In the genomic region with DNA sequence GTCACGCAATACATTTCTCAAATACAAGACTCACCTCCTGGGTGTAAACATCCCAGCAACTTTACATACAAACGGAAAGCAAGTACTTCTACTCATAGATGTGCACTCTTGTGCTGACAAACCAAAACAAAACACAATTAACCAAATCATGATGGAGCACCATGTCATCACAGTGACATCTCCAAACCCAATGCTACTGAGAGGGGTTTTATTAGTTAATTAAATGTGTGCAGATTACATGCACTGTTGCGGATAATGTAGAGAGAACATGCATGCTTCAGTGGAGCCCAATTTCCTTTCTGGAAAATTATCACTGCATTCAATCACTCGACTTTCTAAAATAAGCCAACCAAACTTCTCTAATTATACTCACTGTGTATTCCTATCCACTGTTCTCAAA, we compare ENCODE assay signal across 18 mouse cellular contexts.
DNase-seq lines count a peak whose midpoint lies in the region; ATAC-seq and TF ChIP-seq lines count a peak whose summit lies in the region.
"Had no signal": no experiment of that assay in that cellular context is flagged by ENCODE, and none has a peak within 500 bp of the region (broad histone marks: within the 10 kb centered on the region; RNA-seq: fewer than 3 reads in every experiment).

No protein-coding gene starts in this region.

- no peak overlapping the region for H3K4me2 ChIP-seq in forebrain, embryonic 13.5 days
- H3K4me2 ChIP-seq in forebrain, postnatal 0 days (ENCODE audit: low read depth) = no peak overlapping the region
- H3K4me2 ChIP-seq in neural tube, embryonic 14.5 days (ENCODE audit: low read depth, low read length) = no peak overlapping the region
- H3K4me2 ChIP-seq in neural tube, embryonic 15.5 days = no peak overlapping the region
- H3K4me2 ChIP-seq: embryonic facial prominence, embryonic 12.5 days; heart, embryonic 13.5 days; hindbrain, embryonic 15.5 days had no signal

- H3K9me3 ChIP-seq in forebrain, embryonic 13.5 days (replicated peaks) = no peaks in the 10 kb centered on the region
- H3K9me3 ChIP-seq in forebrain, postnatal 0 days (ENCODE audit: low read length) = no peaks in the 10 kb centered on the region
- H3K9me3 ChIP-seq in neural tube, embryonic 14.5 days (ENCODE audit: control insufficient read depth, low read length) = no peaks in the 10 kb centered on the region
- no peaks in the 10 kb centered on the region for H3K9me3 ChIP-seq in neural tube, embryonic 15.5 days (replicated peaks)
- H3K9me3 ChIP-seq: embryonic facial prominence, embryonic 12.5 days; heart, embryonic 13.5 days; hindbrain, embryonic 15.5 days had no signal

- H3K9ac ChIP-seq in forebrain, embryonic 13.5 days = no peak overlapping the region
- H3K9ac ChIP-seq in forebrain, postnatal 0 days = no peak overlapping the region
- H3K9ac ChIP-seq in neural tube, embryonic 14.5 days (replicated peaks; ENCODE audit: low read depth, low read length) = no peak overlapping the region
- H3K9ac ChIP-seq in neural tube, embryonic 15.5 days (replicated peaks) = no peak overlapping the region
- H3K9ac ChIP-seq: embryonic facial prominence, embryonic 12.5 days; heart, embryonic 13.5 days; hindbrain, embryonic 15.5 days had no signal

- WGBS in forebrain, embryonic 13.5 days = 59% methylated on average over 4 of the region's 4 CpGs
- 46% methylated on average over 4 of the region's 4 CpGs for WGBS in forebrain, postnatal 0 days
- 76% methylated on average over 4 of the region's 4 CpGs for WGBS in neural tube, embryonic 14.5 days
- 75% methylated on average over 4 of the region's 4 CpGs for WGBS in neural tube, embryonic 15.5 days

- no peak for DNase-seq in forebrain, postnatal 0 days
- peak; percentile 83 for DNase-seq in retina, embryonic 14.5 days (ENCODE audit: low spot score)
- DNase-seq in adrenal gland, adult (ENCODE audit: inconsistent age in 2 of 2, low spot score in 1 of 2) = no peak
- DNase-seq: adrenal gland, adult 8-10 months; adrenal gland, postnatal 36 days; cerebellum, adult 11-12 months; cerebellum, adult 9-10 months; cerebellum, postnatal 25 days; gastrocnemius, postnatal 36 days; heart, adult 11 months; heart, postnatal 36 days had no signal

- no peak for TF ChIP-seq CTCF in forebrain, postnatal 0 days (IDR thresholded peaks at IDR 0.05; ENCODE audit: low read depth)

- H3K36me3 ChIP-seq in forebrain, embryonic 13.5 days (ENCODE audit: poor library complexity, severe bottlenecking) = no peaks in the 10 kb centered on the region
- H3K36me3 ChIP-seq in forebrain, postnatal 0 days (ENCODE audit: insufficient read depth) = no peaks in the 10 kb centered on the region
- no peaks in the 10 kb centered on the region for H3K36me3 ChIP-seq in neural tube, embryonic 14.5 days (ENCODE audit: control insufficient read depth, insufficient read depth, low read length)
- no peaks in the 10 kb centered on the region for H3K36me3 ChIP-seq in neural tube, embryonic 15.5 days
- H3K36me3 ChIP-seq: embryonic facial prominence, embryonic 12.5 days; heart, embryonic 13.5 days; hindbrain, embryonic 15.5 days had no signal

- no peak overlapping the region for H3K4me3 ChIP-seq in forebrain, embryonic 13.5 days
- no peak overlapping the region for H3K4me3 ChIP-seq in forebrain, postnatal 0 days (ENCODE audit: low read depth, low read length)
- H3K4me3 ChIP-seq in neural tube, embryonic 14.5 days (ENCODE audit: low read depth, low read length) = no peak overlapping the region
- H3K4me3 ChIP-seq in neural tube, embryonic 15.5 days (replicated peaks) = no peak overlapping the region
- H3K4me3 ChIP-seq: embryonic facial prominence, embryonic 12.5 days; heart, embryonic 13.5 days; hindbrain, embryonic 15.5 days had no signal

- H3K27me3 ChIP-seq in forebrain, embryonic 13.5 days = no peaks in the 10 kb centered on the region
- H3K27me3 ChIP-seq in forebrain, postnatal 0 days (ENCODE audit: insufficient read depth, low read length) = no peaks in the 10 kb centered on the region
- H3K27me3 ChIP-seq in neural tube, embryonic 14.5 days (ENCODE audit: control insufficient read depth, insufficient read depth, low read length) = no peaks in the 10 kb centered on the region
- no peaks in the 10 kb centered on the region for H3K27me3 ChIP-seq in neural tube, embryonic 15.5 days (replicated peaks)
- H3K27me3 ChIP-seq: embryonic facial prominence, embryonic 12.5 days; heart, embryonic 13.5 days; hindbrain, embryonic 15.5 days had no signal

- no peak overlapping the region for H3K27ac ChIP-seq in forebrain, embryonic 13.5 days
- H3K27ac ChIP-seq in forebrain, postnatal 0 days (ENCODE audit: low read depth, low read length) = no peak overlapping the region
- no peak overlapping the region for H3K27ac ChIP-seq in neural tube, embryonic 14.5 days (ENCODE audit: low read depth, low read length)
- H3K27ac ChIP-seq in neural tube, embryonic 15.5 days (replicated peaks) = no peak overlapping the region
- H3K27ac ChIP-seq: embryonic facial prominence, embryonic 12.5 days; heart, embryonic 13.5 days; hindbrain, embryonic 15.5 days had no signal

- peaks cover 12% of the 10 kb centered on the region for H3K4me1 ChIP-seq in forebrain, embryonic 13.5 days
- no peaks in the 10 kb centered on the region for H3K4me1 ChIP-seq in forebrain, postnatal 0 days (ENCODE audit: insufficient read depth)
- no peaks in the 10 kb centered on the region for H3K4me1 ChIP-seq in neural tube, embryonic 14.5 days (ENCODE audit: control insufficient read depth, insufficient read depth, low read length)
- H3K4me1 ChIP-seq in neural tube, embryonic 15.5 days = no peaks in the 10 kb centered on the region
- H3K4me1 ChIP-seq: embryonic facial prominence, embryonic 12.5 days; heart, embryonic 13.5 days; hindbrain, embryonic 15.5 days had no signal

- peak; percentile 59; the same call in 1 of the 2 replicates for ATAC-seq in forebrain, embryonic 13.5 days
- ATAC-seq in forebrain, postnatal 0 days = no peak
- peak; percentile 34; the same call in 1 of the 2 replicates for ATAC-seq in neural tube, embryonic 14.5 days (ENCODE audit: low read depth)
- no peak for ATAC-seq in neural tube, embryonic 15.5 days (ENCODE audit: low FRiP score)
- ATAC-seq in megakaryocyte-erythroid progenitor cell, adult 5-6 weeks (replicated peaks; ENCODE audit: low FRiP score, low TSS enrichment, poor library complexity, severe bottlenecking) = no peak

Comparison
In these comparisons a context has a peak if more than half of its experiments do, and no peak if none do; other contexts are left out.
1. ATAC-seq: peak in forebrain, embryonic 13.5 days (single experiment) and neural tube, embryonic 14.5 days (single experiment); none in forebrain, postnatal 0 days (single experiment), neural tube, embryonic 15.5 days (single experiment) and megakaryocyte-erythroid progenitor cell, adult 5-6 weeks (single experiment).